Mouse (Mus musculus): Measurements from ENCODE around the gene 1700025C18Rik. TPM values are rescaled to one million over a fixed set of nuclear protein-coding genes. Genes with fewer than 3 reads are reported as not detected.

The 1700025C18Rik gene
- polyA plus RNA-seq, 1 experiment from 2014 or later: not detected

GRCm38 (mm10) chr2:165089470-165089869 lies 1.1 kb downstream of the 1700025C18Rik start:
- H3K9me3 ChIP-seq (replicated peaks; ENCODE audit: control insufficient read depth, low read length, poor library complexity, severe bottlenecking): no peaks in the 10 kb centered on the region
- no peaks in the 10 kb centered on the region for H3K27me3 ChIP-seq (ENCODE audit: control insufficient read depth, insufficient read depth, low read depth, low read length)
- no peak overlapping the region; the same call in 1 of the 2 replicates for H3K27ac ChIP-seq (ENCODE audit: low read length)
- 0 out of 2 replicates have a peak overlapping the region, but pooled peaks have one; percentile 4 for H3K9ac ChIP-seq (ENCODE audit: low read depth, low read length)
- no peak overlapping the region for H3K4me3 ChIP-seq (ENCODE audit: low read depth, low read length)
- ATAC-seq: peak; percentile 47
- no peak overlapping the region for H3K4me2 ChIP-seq (ENCODE audit: low read length)
- 37% methylated on average over 14 of the region's 14 CpGs for WGBS
- H3K4me1 ChIP-seq (ENCODE audit: control insufficient read depth, insufficient read depth, low read length): 0 out of 2 replicates have a peak, but pooled peaks cover 7% of the 10 kb centered on the region
- H3K36me3 ChIP-seq (ENCODE audit: control insufficient read depth, insufficient read depth, low read length): no peaks in the 10 kb centered on the region

- no peaks in the 10 kb centered on the region for H3K9me3 ChIP-seq (replicated peaks; ENCODE audit: control insufficient read depth, low read length, poor library complexity, severe bottlenecking)
- H3K27ac ChIP-seq (ENCODE audit: low read length): no peak overlapping the region
- H3K27me3 ChIP-seq (ENCODE audit: control insufficient read depth, insufficient read depth, low read depth, low read length): no peaks in the 10 kb centered on the region
- no peaks in the 10 kb centered on the region for H3K36me3 ChIP-seq (ENCODE audit: control insufficient read depth, insufficient read depth, low read length)
- H3K4me1 ChIP-seq (ENCODE audit: control insufficient read depth, insufficient read depth, low read length): 0 out of 2 replicates have a peak, but pooled peaks cover 7% of the 10 kb centered on the region
- H3K4me2 ChIP-seq (ENCODE audit: low read length): no peak overlapping the region
- no peak for ATAC-seq
- 78% methylated on average over 4 of the region's 4 CpGs for WGBS
- peak overlapping the region; percentile 21; the same call in 1 of the 2 replicates for H3K9ac ChIP-seq (ENCODE audit: low read depth, low read length)
- no peak overlapping the region for H3K4me3 ChIP-seq (ENCODE audit: low read depth, low read length)
Observed at GRCm38 (mm10) chr2:165086634-165087033, 3.9 kb downstream of the 1700025C18Rik start.

GRCm38 (mm10) chr2:165081257-165081656 lies 9.3 kb downstream of the 1700025C18Rik start:
- H3K27me3 ChIP-seq (ENCODE audit: control insufficient read depth, insufficient read depth, low read depth, low read length): peaks cover 3% of the 10 kb centered on the region
- no peak for ATAC-seq
- no peak overlapping the region for H3K4me2 ChIP-seq (ENCODE audit: low read length)
- 17% methylated on average over 7 of the region's 7 CpGs for WGBS
- no peaks in the 10 kb centered on the region for H3K36me3 ChIP-seq (ENCODE audit: control insufficient read depth, insufficient read depth, low read length)
- H3K9ac ChIP-seq (ENCODE audit: low read depth, low read length): no peak overlapping the region
- H3K9me3 ChIP-seq (replicated peaks; ENCODE audit: control insufficient read depth, low read length, poor library complexity, severe bottlenecking): no peaks in the 10 kb centered on the region
- peaks cover 19% of the 10 kb centered on the region for H3K4me1 ChIP-seq (ENCODE audit: control insufficient read depth, insufficient read depth, low read length)
- H3K4me3 ChIP-seq (ENCODE audit: low read depth, low read length): no peak overlapping the region
- H3K27ac ChIP-seq (ENCODE audit: low read length): no peak overlapping the region

- Histone ChIP-seq H3K9me3 (replicated peaks; ENCODE audit: control insufficient read depth, low read length, poor library complexity, severe bottlenecking) (no peaks in the 10 kb centered on the region), H3K4me1 (ENCODE audit: control insufficient read depth, insufficient read depth, low read length) (peaks cover 22% of the 10 kb centered on the region), H3K27ac (ENCODE audit: low read length) (no peak overlapping the region), H3K4me3 (ENCODE audit: low read depth, low read length) (no peak overlapping the region), H3K4me2 (ENCODE audit: low read length) (no peak overlapping the region), H3K9ac (ENCODE audit: low read depth, low read length) (no peak overlapping the region), H3K27me3 (ENCODE audit: control insufficient read depth, insufficient read depth, low read depth, low read length) (peaks cover 3% of the 10 kb centered on the region), H3K36me3 (ENCODE audit: control insufficient read depth, insufficient read depth, low read length) (no peaks in the 10 kb centered on the region)
- no peak for ATAC-seq
- 38% methylated on average over 9 of the region's 9 CpGs for WGBS
Observed at GRCm38 (mm10) chr2:165080657-165081056, 9.9 kb downstream of the 1700025C18Rik start.

- no peaks in the 10 kb centered on the region for H3K9me3 ChIP-seq (replicated peaks; ENCODE audit: control insufficient read depth, low read length, poor library complexity, severe bottlenecking)
- H3K4me3 ChIP-seq (ENCODE audit: low read depth, low read length): no peak overlapping the region
- no peak overlapping the region for H3K4me2 ChIP-seq (ENCODE audit: low read length)
- H3K4me1 ChIP-seq (ENCODE audit: control insufficient read depth, insufficient read depth, low read length): peaks cover 24% of the 10 kb centered on the region
- no peak overlapping the region for H3K27ac ChIP-seq (ENCODE audit: low read length)
- H3K27me3 ChIP-seq (ENCODE audit: control insufficient read depth, insufficient read depth, low read depth, low read length): peaks cover 3% of the 10 kb centered on the region
- no peak for ATAC-seq
- H3K36me3 ChIP-seq (ENCODE audit: control insufficient read depth, insufficient read depth, low read length): no peaks in the 10 kb centered on the region
- no peak overlapping the region for H3K9ac ChIP-seq (ENCODE audit: low read depth, low read length)
- WGBS: 27% methylated on average over 10 of the region's 10 CpGs
Observed at GRCm38 (mm10) chr2:165078605-165079004, 11.9 kb downstream of the 1700025C18Rik start.

GRCm38 (mm10) chr2:165078045-165078444 lies 12.5 kb downstream of the 1700025C18Rik start:
- no peak for ATAC-seq
- no peaks in the 10 kb centered on the region for H3K9me3 ChIP-seq (replicated peaks; ENCODE audit: control insufficient read depth, low read length, poor library complexity, severe bottlenecking)
- peaks cover 3% of the 10 kb centered on the region for H3K27me3 ChIP-seq (ENCODE audit: control insufficient read depth, insufficient read depth, low read depth, low read length)
- no peaks in the 10 kb centered on the region for H3K36me3 ChIP-seq (ENCODE audit: control insufficient read depth, insufficient read depth, low read length)
- no peak overlapping the region for H3K4me3 ChIP-seq (ENCODE audit: low read depth, low read length)
- WGBS: 57% methylated on average over 8 of the region's 8 CpGs
- H3K4me1 ChIP-seq (ENCODE audit: control insufficient read depth, insufficient read depth, low read length): peaks cover 28% of the 10 kb centered on the region
- H3K9ac ChIP-seq (ENCODE audit: low read depth, low read length): no peak overlapping the region
- no peak overlapping the region for H3K4me2 ChIP-seq (ENCODE audit: low read length)
- no peak overlapping the region for H3K27ac ChIP-seq (ENCODE audit: low read length)

- Histone ChIP-seq H3K9me3 (replicated peaks; ENCODE audit: control insufficient read depth, low read length, poor library complexity, severe bottlenecking) (no peaks in the 10 kb centered on the region), H3K4me1 (ENCODE audit: control insufficient read depth, insufficient read depth, low read length) (peaks cover 28% of the 10 kb centered on the region), H3K4me2 (ENCODE audit: low read length) (no peak overlapping the region), H3K36me3 (ENCODE audit: control insufficient read depth, insufficient read depth, low read length) (no peaks in the 10 kb centered on the region), H3K27me3 (ENCODE audit: control insufficient read depth, insufficient read depth, low read depth, low read length) (peaks cover 3% of the 10 kb centered on the region), H3K27ac (ENCODE audit: low read length) (no peak overlapping the region; the same call in 1 of the 2 replicates), H3K9ac (ENCODE audit: low read depth, low read length) (0 out of 2 replicates have a peak overlapping the region, but pooled peaks have one; percentile 23), H3K4me3 (ENCODE audit: low read depth, low read length) (no peak overlapping the region)
- no peak; the same call in 1 of the 2 replicates for ATAC-seq
- 6% methylated on average over 9 of the region's 9 CpGs for WGBS
Observed at GRCm38 (mm10) chr2:165077055-165077454, 13.5 kb downstream of the 1700025C18Rik start.

- Histone ChIP-seq H3K27me3 (ENCODE audit: control insufficient read depth, insufficient read depth, low read depth, low read length) (no peaks in the 10 kb centered on the region; the same call in 1 of the 2 replicates), H3K4me2 (ENCODE audit: low read length) (no peak overlapping the region), H3K4me1 (ENCODE audit: control insufficient read depth, insufficient read depth, low read length) (peaks cover 34% of the 10 kb centered on the region), H3K4me3 (ENCODE audit: low read depth, low read length) (no peak overlapping the region), H3K9ac (ENCODE audit: low read depth, low read length) (no peak overlapping the region), H3K9me3 (replicated peaks; ENCODE audit: control insufficient read depth, low read length, poor library complexity, severe bottlenecking) (no peaks in the 10 kb centered on the region), H3K36me3 (ENCODE audit: control insufficient read depth, insufficient read depth, low read length) (no peaks in the 10 kb centered on the region), H3K27ac (ENCODE audit: low read length) (no peak overlapping the region)
- ATAC-seq: peak; percentile 56
- 29% methylated on average over 2 of the region's 2 CpGs for WGBS
Observed at GRCm38 (mm10) chr2:165074937-165075336, 15.6 kb downstream of the 1700025C18Rik start.

- Histone ChIP-seq H3K36me3 (ENCODE audit: control insufficient read depth, insufficient read depth, low read length) (no peaks in the 10 kb centered on the region), H3K27me3 (ENCODE audit: control insufficient read depth, insufficient read depth, low read depth, low read length) (no peaks in the 10 kb centered on the region; the same call in 1 of the 2 replicates), H3K9ac (ENCODE audit: low read depth, low read length) (no peak overlapping the region), H3K4me1 (ENCODE audit: control insufficient read depth, insufficient read depth, low read length) (peaks cover 34% of the 10 kb centered on the region), H3K27ac (ENCODE audit: low read length) (no peak overlapping the region), H3K9me3 (replicated peaks; ENCODE audit: control insufficient read depth, low read length, poor library complexity, severe bottlenecking) (no peaks in the 10 kb centered on the region), H3K4me3 (ENCODE audit: low read depth, low read length) (no peak overlapping the region), H3K4me2 (ENCODE audit: low read length) (no peak overlapping the region)
- ATAC-seq: no peak
- WGBS: 50% methylated on average over 11 of the region's 11 CpGs
Observed at GRCm38 (mm10) chr2:165074081-165074884, 16.3 kb downstream of the 1700025C18Rik start.
